Mouse (Mus musculus) liver, embryonic 13.5 days (tissue): Measurements from ENCODE around the gene Tex30. TPM values are rescaled to one million over a fixed set of nuclear protein-coding genes. Genes with fewer than 3 reads are reported as not detected.

Experiments used
- ATAC-seq: fragments of 200-750 bp; cut with Nextera tagmentation; 2 replicates; pipeline ENCODE4 v1.8.0; 2017; ENCODE audit warnings: low read depth, mild to moderate bottlenecking, moderate number of reproducible peaks, moderate library complexity
- DNase-seq: peaks from one replicate; pipeline ENCODE4 v3.0.0; 2022
- H3K27ac ChIP-seq: fragments of 300-500 bp; sonication (generic); 2 replicates; pipeline ENCODE4 v1.5.1; 2015; ENCODE audit warnings: moderate library complexity, mild to moderate bottlenecking, inconsistent platforms
- H3K27me3 ChIP-seq: fragments of 300-500 bp; sonication (generic); 2 replicates; pipeline ENCODE4 v1.6.1; 2015; ENCODE audit warnings: mild to moderate bottlenecking, inconsistent platforms
- H3K36me3 ChIP-seq: fragments of 300-500 bp; sonication (generic); 2 replicates; pipeline ENCODE4 v1.6.1; 2015; ENCODE audit warnings: mild to moderate bottlenecking, inconsistent platforms
- H3K4me1 ChIP-seq: fragments of 300-500 bp; sonication (generic); replicated peaks from 2 replicates; pipeline ENCODE4 v1.6.1; 2015; ENCODE audit warnings: inconsistent platforms
- H3K4me2 ChIP-seq: fragments of 300-500 bp; sonication (generic); 2 replicates; pipeline ENCODE4 v1.6.1; 2015; ENCODE audit warnings: inconsistent platforms, mild to moderate bottlenecking, moderate library complexity
- H3K4me3 ChIP-seq: fragments of 300-500 bp; sonication (generic); replicated peaks from 2 replicates; pipeline ENCODE4 v1.5.1; 2015; ENCODE audit warnings: mild to moderate bottlenecking, inconsistent platforms
- H3K9ac ChIP-seq: fragments of 300-500 bp; sonication (generic); 2 replicates; pipeline ENCODE4 v1.6.1; 2015; ENCODE audit warnings: mild to moderate bottlenecking, inconsistent platforms
- H3K9me3 ChIP-seq: fragments of 300-500 bp; sonication (generic); replicated peaks from 2 replicates; pipeline ENCODE4 v1.6.1; 2016; ENCODE audit warnings: inconsistent platforms
- WGBS: fragments of 180-500 bp; shearing (Covaris S2); methylation state at CpG from one replicate; pipeline ENCODE4 v1.1.7; 2015; ENCODE audit not compliant: insufficient replicate concordance; 5-methylcytosine and 5-hydroxymethylcytosine counted together
- polyA plus RNA-seq: library from polyadenylated mRNA; unstranded; fragments of >200 nt; fragmentation: Nextera tagmentation; extraction: Ambion mirVana; gene quantifications from 2 replicates; pipeline ENCODE4 v1.2.1, GENCODE M21; 2015

The Tex30 gene
- polyA plus RNA-seq, 1 experiment from 2014 or later, result 80.3 TPM

DNA sequence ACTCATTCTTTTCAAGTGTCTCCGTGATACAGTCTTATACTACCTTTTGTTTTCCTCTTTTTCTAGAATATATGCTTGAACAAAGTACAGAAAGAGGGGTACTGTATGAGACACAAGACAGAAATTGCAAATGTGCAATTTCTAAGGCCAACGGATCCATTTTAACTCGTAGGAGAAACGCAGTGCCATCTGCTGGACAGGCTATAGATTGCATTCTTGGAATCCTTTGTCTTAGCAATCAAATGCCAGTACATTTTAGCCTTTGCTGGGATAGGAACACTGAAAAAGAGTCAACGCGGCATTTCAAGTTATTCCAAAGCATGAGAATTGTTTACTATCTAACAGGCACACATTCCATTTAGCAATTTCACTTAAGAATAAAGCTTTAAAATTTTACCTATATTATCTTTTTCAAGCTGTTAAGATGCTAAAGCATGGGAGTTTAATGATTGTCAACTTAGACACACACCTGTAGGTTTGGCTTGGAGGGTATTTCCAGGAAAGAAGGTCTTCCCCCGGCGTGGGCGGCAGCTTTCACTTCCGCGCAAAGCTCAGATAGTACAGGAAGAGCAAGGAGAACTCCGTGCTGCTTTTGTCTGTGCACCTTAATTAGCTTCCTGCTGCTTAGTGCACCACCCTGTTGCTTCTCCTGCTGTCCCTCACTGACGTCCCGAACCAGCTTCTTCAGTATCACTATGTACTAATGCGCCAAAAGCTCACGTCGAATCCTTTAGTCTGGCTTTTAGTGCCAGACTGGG lies 60.3 kb downstream of the Tex30 start:
- peak; percentile 41; the same call in 1 of the 2 replicates for ATAC-seq
- H3K4me3 ChIP-seq, result peak overlapping the region; percentile 52
- peak overlapping the region; percentile 41 for H3K9ac ChIP-seq
- no peaks in the 10 kb centered on the region for H3K27me3 ChIP-seq
- WGBS, result 1% methylated on average over 17 of the region's 17 CpGs
- H3K4me1 ChIP-seq, result peaks cover 4% of the 10 kb centered on the region; the same call in 1 of the 2 replicates
- peak; percentile 29 for DNase-seq
- H3K36me3 ChIP-seq, result no peaks in the 10 kb centered on the region
- no peak overlapping the region for H3K27ac ChIP-seq
- peak overlapping the region; percentile 65 for H3K4me2 ChIP-seq
- H3K9me3 ChIP-seq, result no peaks in the 10 kb centered on the region

Other genes starting within 250 kb of the Tex30 start
- gene Tpp2, start 168.8 kb downstream of the Tex30 start, polyA plus RNA-seq, result 32.9 and 41.2 TPM in 2 replicates
- gene Mettl21c, start 82.4 kb downstream of the Tex30 start, polyA plus RNA-seq, result 0.06 and 0.13 TPM in 2 replicates
- 0.13 and 0.20 TPM in 2 replicates for gene Gm8251, start 40.5 kb downstream of the Tex30 start, polyA plus RNA-seq
- gene Kdelc1, start 16.4 kb upstream of the Tex30 start, polyA plus RNA-seq, result 21.6 and 24.1 TPM in 2 replicates
- 4.4 and 5.6 TPM in 2 replicates for gene Bivm, start 16.5 kb upstream of the Tex30 start, polyA plus RNA-seq
- 5.9 and 6.9 TPM in 2 replicates for gene Ercc5, start 45.3 kb upstream of the Tex30 start, polyA plus RNA-seq
- gene Mettl21e, start 116.5 kb upstream of the Tex30 start, polyA plus RNA-seq, result not detected in 2 replicates